Comparison of ENCODE assay signal across 10 mouse cellular contexts in genomic region chr4:134557626-134558249, GRCm38 (mm10). TPM values are rescaled to one million over a fixed set of nuclear protein-coding genes. Genes with fewer than 3 reads are reported as not detected.
A peak's percentile ranks its signal among the peaks of the same experiment; 100 is the strongest.
DNase-seq lines count a peak whose midpoint lies in the region; ATAC-seq and TF ChIP-seq lines count a peak whose summit lies in the region.
"Had no signal": no experiment of that assay in that cellular context is flagged by ENCODE, and none has a peak within 500 bp of the region (broad histone marks: within the 10 kb centered on the region; RNA-seq: fewer than 3 reads in every experiment).

No protein-coding gene starts in this region.

- intact Hi-C loops in gastrocnemius, adult 2 months (cut with DNase I): no loop called here
- intact Hi-C loops in left cerebral cortex, adult 2 months (cut with DNase I): no loop called here

- no peaks in the 10 kb centered on the region for H3K27me3 ChIP-seq in thymus, adult 2 months (ENCODE audit: control insufficient read depth, insufficient read depth, low read length)
- H3K27me3 ChIP-seq in limb, embryonic 13.5 days: no peaks in the 10 kb centered on the region
- no peaks in the 10 kb centered on the region for H3K27me3 ChIP-seq in cerebellum, adult 2 months (ENCODE audit: control insufficient read depth, insufficient read depth, low read length)

- TF ChIP-seq POLR2A in thymus, adult 2 months (IDR thresholded peaks at IDR 0.05; ENCODE audit: control insufficient read depth, extremely low read depth, insufficient read depth, low read length, poor library complexity): no peak
- TF ChIP-seq POLR2A in cerebellum, adult 2 months (IDR thresholded peaks at IDR 0.05; ENCODE audit: borderline replicate concordance, insufficient read depth, low read length): no peak

- H3K36me3 ChIP-seq in thymus, adult 2 months (ENCODE audit: control insufficient read depth, insufficient read depth, low read length): no peaks in the 10 kb centered on the region
- no peaks in the 10 kb centered on the region for H3K36me3 ChIP-seq in limb, embryonic 13.5 days

- H3K4me2 ChIP-seq in limb, embryonic 13.5 days (replicated peaks): peak overlapping the region; percentile 27; the same call in 1 of the 2 replicates

- H3K9me3 ChIP-seq in limb, embryonic 13.5 days: no peaks in the 10 kb centered on the region

- peak; percentile 54 for DNase-seq in gastrocnemius, adult 2 months
- DNase-seq in gastrocnemius, adult 8-10 months (ENCODE audit: low spot score in 2 of 2): no peak
- DNase-seq in thymus, adult 2 months: no peak
- no peak for DNase-seq in thymus, postnatal 25 days
- peak; percentile 25 for DNase-seq in yolk sac, embryonic 10.5 days (ENCODE audit: low spot score)
- no peak for DNase-seq in left cerebral cortex, adult 2 months (ENCODE audit: extremely low spot score in 1 of 2, low spot score in 2 of 2)
- no peak for DNase-seq in cerebellum, adult 2 months
- DNase-seq: cerebellum, postnatal 36 days; kidney, adult 18-20 months had no signal

- H3K4me3 ChIP-seq in gastrocnemius, adult 2 months: no peak overlapping the region; the same call in 1 of the 2 replicates
- no peak overlapping the region for H3K4me3 ChIP-seq in thymus, adult 2 months (ENCODE audit: control insufficient read depth, insufficient read depth, low read length)
- H3K4me3 ChIP-seq in limb, embryonic 13.5 days: no peak overlapping the region
- no peak overlapping the region for H3K4me3 ChIP-seq in left cerebral cortex, adult 2 months
- no peak overlapping the region for H3K4me3 ChIP-seq in cerebellum, adult 2 months (replicated peaks; ENCODE audit: insufficient read depth, low read depth, low read length)

- 6% methylated on average over 16 of the region's 16 CpGs for WGBS in thymus, adult 2 months
- 9% methylated on average over 16 of the region's 16 CpGs for WGBS in limb, embryonic 13.5 days
- 41% methylated on average over 16 of the region's 16 CpGs for WGBS in cerebellum, adult 2 months

- peak overlapping the region; percentile 75 for H3K27ac ChIP-seq in gastrocnemius, adult 2 months
- H3K27ac ChIP-seq in thymus, adult 2 months (ENCODE audit: control insufficient read depth, insufficient read depth, low read length): peak overlapping the region; percentile 1; the same call in 1 of the 2 replicates
- H3K27ac ChIP-seq in limb, embryonic 13.5 days: peak overlapping the region; percentile 58; the same call in 1 of the 2 replicates
- no peak overlapping the region for H3K27ac ChIP-seq in left cerebral cortex, adult 2 months
- H3K27ac ChIP-seq in cerebellum, adult 2 months (ENCODE audit: insufficient read depth, low read length): no peak overlapping the region

- TF ChIP-seq CTCF in gastrocnemius, adult 2 months (IDR thresholded peaks at IDR 0.05): no peak
- no peak for TF ChIP-seq CTCF in thymus, adult 2 months (IDR thresholded peaks at IDR 0.05; ENCODE audit: borderline replicate concordance, control insufficient read depth, extremely low read depth, insufficient read depth, low read length, poor library complexity)
- no peak for TF ChIP-seq CTCF in left cerebral cortex, adult 2 months (IDR thresholded peaks at IDR 0.05)
- no peak for TF ChIP-seq CTCF in cerebellum, adult 2 months (IDR thresholded peaks at IDR 0.05; ENCODE audit: borderline replicate concordance, insufficient read depth, low read depth, low read length)

- ATAC-seq in limb, embryonic 13.5 days (ENCODE audit: low FRiP score, low read depth): no peak

- H3K9ac ChIP-seq in limb, embryonic 13.5 days: peak overlapping the region; percentile 48; the same call in 1 of the 2 replicates

- H3K4me1 ChIP-seq in thymus, adult 2 months (replicated peaks; ENCODE audit: control insufficient read depth, insufficient read depth, low read length): peaks cover 15% of the 10 kb centered on the region
- H3K4me1 ChIP-seq in limb, embryonic 13.5 days: peaks cover 17% of the 10 kb centered on the region
- peaks cover 11% of the 10 kb centered on the region for H3K4me1 ChIP-seq in cerebellum, adult 2 months (ENCODE audit: control insufficient read depth, insufficient read depth, low read length)

RNA-seq across cellular contexts. Expression of gene Selenon, which starts 5.8 kb away (rescaled TPM):
- 1 to 10 TPM; 4.4 to 6.3 TPM for total RNA-seq in gastrocnemius, adult 2 months (2021)
- total RNA-seq in gastrocnemius, adult 8-10 months (2022): 1 to 10 TPM; 2.8 to 3.8 (median 3.2) TPM
- polyA plus RNA-seq in thymus, adult 2 months (2012; rRNA removed): 7.9 and 9.1 TPM in 2 replicates
- polyA plus RNA-seq in limb, embryonic 13.5 days (2015; fragmentation: Nextera tagmentation; extraction: Ambion mirVana): 15.2 and 16.3 TPM in 2 replicates
- 10 to 100 TPM; 22.2 to 23.2 TPM for total RNA-seq in left cerebral cortex, adult 2 months (2021)
- 37.8 and 43.1 TPM in 2 replicates for polyA plus RNA-seq in cerebellum, adult 2 months (2012; rRNA removed)

RNA-seq across cellular contexts. Expression of gene Mtfr1l, which starts 22.6 kb away (rescaled TPM):
- 100 to 1,000 TPM; 131 to 136 TPM for total RNA-seq in gastrocnemius, adult 2 months (2021)
- total RNA-seq in gastrocnemius, adult 8-10 months (2022): 100 to 1,000 TPM; 129 to 173 (median 151) TPM
- polyA plus RNA-seq in thymus, adult 2 months (2012; rRNA removed): 69.2 and 77.3 TPM in 2 replicates
- polyA plus RNA-seq in limb, embryonic 13.5 days (2015; fragmentation: Nextera tagmentation; extraction: Ambion mirVana): 131 and 132 TPM in 2 replicates
- 10 to 100 TPM; 60.6 to 66.1 TPM for total RNA-seq in left cerebral cortex, adult 2 months (2021)
- polyA plus RNA-seq in cerebellum, adult 2 months (2012; rRNA removed): 146 and 148 TPM in 2 replicates

RNA-seq across cellular contexts. Expression of gene Aunip, which starts 46.9 kb away (rescaled TPM):
- not detected for total RNA-seq in gastrocnemius, adult 2 months (2021)
- not detected for total RNA-seq in gastrocnemius, adult 8-10 months (2022)
- polyA plus RNA-seq in thymus, adult 2 months (2012; rRNA removed): 2.1 and 3.8 TPM in 2 replicates
- 10.6 and 10.8 TPM in 2 replicates for polyA plus RNA-seq in limb, embryonic 13.5 days (2015; fragmentation: Nextera tagmentation; extraction: Ambion mirVana)
- under 1 TPM; 0.54 to 0.63 TPM for total RNA-seq in left cerebral cortex, adult 2 months (2021)
- polyA plus RNA-seq in cerebellum, adult 2 months (2012; rRNA removed): 0.24 and 0.65 TPM in 2 replicates

Comparison
In these comparisons a context has a peak if more than half of its experiments do, and no peak if none do; other contexts are left out.
1. DNase-seq: peak in gastrocnemius, adult 2 months (single experiment) and yolk sac, embryonic 10.5 days (single experiment); none in gastrocnemius, adult 8-10 months (0 of 2), thymus, adult 2 months (single experiment), thymus, postnatal 25 days (single experiment), left cerebral cortex, adult 2 months (0 of 2) and cerebellum, adult 2 months (0 of 2).
2. H3K27ac ChIP-seq: peak in gastrocnemius, adult 2 months (single experiment), thymus, adult 2 months (single experiment) and limb, embryonic 13.5 days (single experiment); none in left cerebral cortex, adult 2 months (single experiment) and cerebellum, adult 2 months (single experiment).